Mouse (Mus musculus) cortical plate, adult 2 months (tissue): Measurements from ENCODE around the gene Chst3.

Experiments
- CTCF ChIP-seq: fragments of 200-500 bp; IDR thresholded peaks from 2 replicates; pipeline ENCODE4 v1.5.1; 2011; ENCODE audit warnings: mild to moderate bottlenecking, control low read depth, low read length; ENCODE audit not compliant: insufficient read depth; ENCODE audit errors: extremely low read depth
- POLR2A ChIP-seq: fragments of 200-500 bp; IDR thresholded peaks from 2 replicates; pipeline ENCODE4 v1.6.1; 2011; ENCODE audit warnings: mild to moderate bottlenecking, low read length, control low read depth; ENCODE audit not compliant: insufficient read depth; ENCODE audit errors: extremely low read depth

- TF ChIP-seq POLR2A (no peak), CTCF (no peak)
These were observed 7.5 kb downstream of the Chst3 start for GRCm38 (mm10) chr10:60211501-60212005.
